Mouse (Mus musculus) liver, adult (tissue): ENCODE data around the gene Impg2.

Source experiments
- GATA4 ChIP-seq: IDR thresholded peaks from 2 replicates; pipeline ENCODE4 v1.6.1; 2014; ENCODE audit warnings: mild to moderate bottlenecking, low read length; ENCODE audit not compliant: insufficient replicate concordance

Gene Impg2

GRCm38 (mm10) chr16:56204051-56204450, at the start of gene Impg2:
Gene Impg2, plus strand, starts transcription at chr16:56204313.
- no peak for TF ChIP-seq GATA4

- TF ChIP-seq GATA4: no peak
These were observed 40.6 kb upstream of the Impg2 start for GRCm38 (mm10) chr16:56163466-56163865.

- no peak for TF ChIP-seq GATA4
These were observed 33.9 kb upstream of the Impg2 start for GRCm38 (mm10) chr16:56170247-56170646.

- TF ChIP-seq GATA4: no peak
These were observed 28.1 kb upstream of the Impg2 start for GRCm38 (mm10) chr16:56175867-56176581.

GRCm38 (mm10) chr16:56186863-56187262, 17.2 kb upstream of the Impg2 start:
- no peak for TF ChIP-seq GATA4

- no peak for TF ChIP-seq GATA4
These were observed 15.9 kb upstream of the Impg2 start for GRCm38 (mm10) chr16:56188198-56188597.

GRCm38 (mm10) chr16:56212740-56213139, 8.6 kb downstream of the Impg2 start:
- no peak for TF ChIP-seq GATA4

GRCm38 (mm10) chr16:56227686-56228085, 23.6 kb downstream of the Impg2 start:
- no peak for TF ChIP-seq GATA4

- TF ChIP-seq GATA4: no peak
These were observed 25.3 kb downstream of the Impg2 start for GRCm38 (mm10) chr16:56229455-56229854.

GRCm38 (mm10) chr16:56231300-56231699, 27.2 kb downstream of the Impg2 start:
- no peak for TF ChIP-seq GATA4

GRCm38 (mm10) chr16:56232736-56233135, 28.6 kb downstream of the Impg2 start:
- no peak for TF ChIP-seq GATA4

GRCm38 (mm10) chr16:56246031-56246430, 41.9 kb downstream of the Impg2 start:
- no peak for TF ChIP-seq GATA4

GRCm38 (mm10) chr16:56273917-56274316, 69.8 kb downstream of the Impg2 start:
- no peak for TF ChIP-seq GATA4

- no peak for TF ChIP-seq GATA4
These were observed 74.9 kb downstream of the Impg2 start for GRCm38 (mm10) chr16:56279060-56279459.

GRCm38 (mm10) chr16:56279752-56280151, 75.6 kb downstream of the Impg2 start:
- no peak for TF ChIP-seq GATA4

- TF ChIP-seq GATA4: no peak
These were observed 77.2 kb downstream of the Impg2 start for GRCm38 (mm10) chr16:56281336-56281735.

GRCm38 (mm10) chr16:56283330-56283729, 79.2 kb downstream of the Impg2 start:
- TF ChIP-seq GATA4: no peak
